Mouse (Mus musculus) megakaryocyte-erythroid progenitor cell, adult 5-6 weeks (primary cell): ENCODE measurements around the gene Rnf167. TPM values are rescaled to one million over a fixed set of nuclear protein-coding genes. Genes with fewer than 3 reads are reported as not detected.

Experiments
- ATAC-seq: replicated peaks from 2 replicates; pipeline ENCODE4 v1.8.0; 2016; ENCODE audit warnings: mild to moderate bottlenecking, inconsistent platforms; ENCODE audit not compliant: severe bottlenecking, poor library complexity, low FRiP score, low TSS enrichment
- total RNA-seq, 2 experiments: library from RNA; stranded (forward) in 1 of 2; stranded (reverse) in 1 of 2; fragments of 200-1000, 215-1000 nt in 1 of 2; fragments of >200 nt in 1 of 2; fragmentation: Nextera tagmentation in 1 of 2; gene quantifications; 2 replicates each; pipeline ENCODE4 v1.2.3; 2014 to 2017

Rnf167 gene
- total RNA-seq, 2 experiments from 2014 or later, result 53.4 to 92.8 TPM

GRCm38 (mm10) chr11:70697376-70697775, 50.3 kb downstream of the Rnf167 start:
- no peak for ATAC-seq

- ATAC-seq, result no peak
Measured at GRCm38 (mm10) chr11:70699051-70699450, 52.0 kb downstream of the Rnf167 start.

- peak; percentile 98 for ATAC-seq
Measured at GRCm38 (mm10) chr11:70699722-70700556, 52.9 kb downstream of the Rnf167 start, which contains the start of the genes Inca1 and Kif1c. TSS of gene Inca1 (minus strand) at chr11:70700155. TSS of gene Kif1c (plus strand) at chr11:70700548.

- ATAC-seq, result peak; percentile 40
Measured at GRCm38 (mm10) chr11:70700613-70701012, 53.6 kb downstream of the Rnf167 start.

Other genes starting within 250 kb of the Rnf167 start
- gene Pelp1, start 237.2 kb upstream of the Rnf167 start, total RNA-seq (2014; fragmentation: Nextera tagmentation), result 44.4 and 55.9 TPM in 2 replicates
- gene Pelp1, start 237.2 kb upstream of the Rnf167 start, total RNA-seq (2017), result 10.0 and 12.9 TPM in 2 replicates
- gene Arrb2, start 214.6 kb upstream of the Rnf167 start, total RNA-seq (2014; fragmentation: Nextera tagmentation), result 41.8 and 43.2 TPM in 2 replicates
- gene Arrb2, start 214.6 kb upstream of the Rnf167 start, total RNA-seq (2017), result 21.7 and 32.6 TPM in 2 replicates
- 25.5 and 34.8 TPM in 2 replicates for gene Med11, start 195.3 kb upstream of the Rnf167 start, total RNA-seq (2014; fragmentation: Nextera tagmentation)
- gene Med11, start 195.3 kb upstream of the Rnf167 start, total RNA-seq (2017), result 38.6 and 46.5 TPM in 2 replicates
- 0.30 and 0.94 TPM in 2 replicates for gene Zmynd15, start 187.8 kb upstream of the Rnf167 start, total RNA-seq (2014; fragmentation: Nextera tagmentation)
- gene Zmynd15, start 187.8 kb upstream of the Rnf167 start, total RNA-seq (2017), result not detected in 2 replicates
- gene Cxcl16, start 187.3 kb upstream of the Rnf167 start, total RNA-seq (2014; fragmentation: Nextera tagmentation), result 0.99 TPM in 1 of 2 replicates, not detected in the other
- gene Cxcl16, start 187.3 kb upstream of the Rnf167 start, total RNA-seq (2017), result 0.08 TPM in 1 of 2 replicates, not detected in the other
- gene Tm4sf5, start 142.0 kb upstream of the Rnf167 start, total RNA-seq (2014; fragmentation: Nextera tagmentation), result not detected in 2 replicates
- not detected in 2 replicates for gene Tm4sf5, start 142.0 kb upstream of the Rnf167 start, total RNA-seq (2017)
- not detected in 2 replicates for gene Vmo1, start 132.6 kb upstream of the Rnf167 start, total RNA-seq (2014; fragmentation: Nextera tagmentation)
- gene Vmo1, start 132.6 kb upstream of the Rnf167 start, total RNA-seq (2017), result not detected in 2 replicates
- not detected in 2 replicates for gene Gltpd2, start 128.0 kb upstream of the Rnf167 start, total RNA-seq (2014; fragmentation: Nextera tagmentation)
- gene Gltpd2, start 128.0 kb upstream of the Rnf167 start, total RNA-seq (2017), result not detected in 2 replicates
- 299 and 333 TPM in 2 replicates for gene Psmb6, start 121.9 kb upstream of the Rnf167 start, total RNA-seq (2014; fragmentation: Nextera tagmentation)
- 225 and 305 TPM in 2 replicates for gene Psmb6, start 121.9 kb upstream of the Rnf167 start, total RNA-seq (2017)
- not detected in 2 replicates for gene Gm40193, start 114.3 kb upstream of the Rnf167 start, total RNA-seq (2014; fragmentation: Nextera tagmentation)
- gene Gm40193, start 114.3 kb upstream of the Rnf167 start, total RNA-seq (2017), result not detected in 2 replicates
- not detected in 2 replicates for gene Pld2, start 107.2 kb upstream of the Rnf167 start, total RNA-seq (2014; fragmentation: Nextera tagmentation)
- 0.47 TPM in 1 of 2 replicates, not detected in the other for gene Pld2, start 107.2 kb upstream of the Rnf167 start, total RNA-seq (2017)
- 44.7 and 61.0 TPM in 2 replicates for gene Mink1, start 84.4 kb upstream of the Rnf167 start, total RNA-seq (2014; fragmentation: Nextera tagmentation)
- 18.2 and 19.8 TPM in 2 replicates for gene Mink1, start 84.4 kb upstream of the Rnf167 start, total RNA-seq (2017)
- gene 4930544D05Rik, start 31.4 kb upstream of the Rnf167 start, total RNA-seq (2014; fragmentation: Nextera tagmentation), result not detected in 2 replicates
- not detected in 2 replicates for gene 4930544D05Rik, start 31.4 kb upstream of the Rnf167 start, total RNA-seq (2017)
- gene Chrne, start 28.0 kb upstream of the Rnf167 start, total RNA-seq (2014; fragmentation: Nextera tagmentation), result 3.0 TPM in 1 of 2 replicates, not detected in the other
- not detected in 2 replicates for gene Chrne, start 28.0 kb upstream of the Rnf167 start, total RNA-seq (2017)
- gene Gp1ba, start 8.1 kb upstream of the Rnf167 start, total RNA-seq (2014; fragmentation: Nextera tagmentation), result 3.6 and 10.4 TPM in 2 replicates
- gene Gp1ba, start 8.1 kb upstream of the Rnf167 start, total RNA-seq (2017), result 0.50 and 0.85 TPM in 2 replicates
- 62.3 and 63.1 TPM in 2 replicates for gene Slc25a11, start 244 bp downstream of the Rnf167 start, total RNA-seq (2014; fragmentation: Nextera tagmentation)
- gene Slc25a11, start 244 bp downstream of the Rnf167 start, total RNA-seq (2017), result 33.1 and 36.2 TPM in 2 replicates
- gene Pfn1, start 7.4 kb downstream of the Rnf167 start, total RNA-seq (2014; fragmentation: Nextera tagmentation), result 1,236 and 1,373 TPM in 2 replicates
- gene Pfn1, start 7.4 kb downstream of the Rnf167 start, total RNA-seq (2017), result 377 and 675 TPM in 2 replicates
- 16.7 and 33.7 TPM in 2 replicates for gene Eno3, start 10.0 kb downstream of the Rnf167 start, total RNA-seq (2014; fragmentation: Nextera tagmentation)
- gene Eno3, start 10.0 kb downstream of the Rnf167 start, total RNA-seq (2017), result 8.4 and 16.5 TPM in 2 replicates
- 61.3 and 88.7 TPM in 2 replicates for gene Spag7, start 22.2 kb downstream of the Rnf167 start, total RNA-seq (2014; fragmentation: Nextera tagmentation)
- gene Spag7, start 22.2 kb downstream of the Rnf167 start, total RNA-seq (2017), result 59.9 and 60.5 TPM in 2 replicates
- 14.6 and 17.4 TPM in 2 replicates for gene Camta2, start 40.9 kb downstream of the Rnf167 start, total RNA-seq (2014; fragmentation: Nextera tagmentation)
- gene Camta2, start 40.9 kb downstream of the Rnf167 start, total RNA-seq (2017), result 0.91 and 7.1 TPM in 2 replicates
- gene Inca1, start 52.9 kb downstream of the Rnf167 start, total RNA-seq (2014; fragmentation: Nextera tagmentation), result 0.69 TPM in 1 of 2 replicates, not detected in the other
- gene Inca1, start 52.9 kb downstream of the Rnf167 start, total RNA-seq (2017), result 0.42 TPM in 1 of 2 replicates, not detected in the other
- 3.9 and 8.3 TPM in 2 replicates for gene Kif1c, start 53.3 kb downstream of the Rnf167 start, total RNA-seq (2014; fragmentation: Nextera tagmentation)
- gene Kif1c, start 53.3 kb downstream of the Rnf167 start, total RNA-seq (2017), result 5.4 and 13.2 TPM in 2 replicates
- gene Zfp3, start 117.0 kb downstream of the Rnf167 start, total RNA-seq (2014; fragmentation: Nextera tagmentation), result 3.1 and 5.6 TPM in 2 replicates
- gene Zfp3, start 117.0 kb downstream of the Rnf167 start, total RNA-seq (2017), result 1.6 and 3.9 TPM in 2 replicates
- gene Scimp, start 165.4 kb downstream of the Rnf167 start, total RNA-seq (2014; fragmentation: Nextera tagmentation), result not detected in 2 replicates
- 0.99 TPM in 1 of 2 replicates, not detected in the other for gene Scimp, start 165.4 kb downstream of the Rnf167 start, total RNA-seq (2017)
- gene Rabep1, start 197.5 kb downstream of the Rnf167 start, total RNA-seq (2014; fragmentation: Nextera tagmentation), result 27.3 and 29.6 TPM in 2 replicates
- gene Rabep1, start 197.5 kb downstream of the Rnf167 start, total RNA-seq (2017), result 72.8 and 75.8 TPM in 2 replicates